Mouse (Mus musculus) left cerebral cortex, postnatal 4 days (tissue): ENCODE measurements around the gene Trappc6b. TPM values are rescaled to one million over a fixed set of nuclear protein-coding genes. Genes with fewer than 3 reads are reported as not detected.
"Not testable (repeated sequence)": the region's sequence is repeated elsewhere in the genome, so short reads cannot be mapped to it uniquely, and the experiment has no call there.

Experiments
- DNase-seq: peaks from one replicate; pipeline ENCODE4 v3.0.0-alpha.2; 2022
- intact Hi-C: fragments of 180-260 bp; cut with DNase I; formaldehyde crosslinking; loops from one replicate; pipeline ENCODE4 v1.15.1; 2025
- total RNA-seq, 2 experiments: library from RNA; stranded (reverse); gene quantifications; 2 replicates each; pipeline ENCODE4 v1.2.3; 2021

Gene Trappc6b
- total RNA-seq, result 10 to 100 TPM; 93.2 to 99.6 TPM

DNA sequence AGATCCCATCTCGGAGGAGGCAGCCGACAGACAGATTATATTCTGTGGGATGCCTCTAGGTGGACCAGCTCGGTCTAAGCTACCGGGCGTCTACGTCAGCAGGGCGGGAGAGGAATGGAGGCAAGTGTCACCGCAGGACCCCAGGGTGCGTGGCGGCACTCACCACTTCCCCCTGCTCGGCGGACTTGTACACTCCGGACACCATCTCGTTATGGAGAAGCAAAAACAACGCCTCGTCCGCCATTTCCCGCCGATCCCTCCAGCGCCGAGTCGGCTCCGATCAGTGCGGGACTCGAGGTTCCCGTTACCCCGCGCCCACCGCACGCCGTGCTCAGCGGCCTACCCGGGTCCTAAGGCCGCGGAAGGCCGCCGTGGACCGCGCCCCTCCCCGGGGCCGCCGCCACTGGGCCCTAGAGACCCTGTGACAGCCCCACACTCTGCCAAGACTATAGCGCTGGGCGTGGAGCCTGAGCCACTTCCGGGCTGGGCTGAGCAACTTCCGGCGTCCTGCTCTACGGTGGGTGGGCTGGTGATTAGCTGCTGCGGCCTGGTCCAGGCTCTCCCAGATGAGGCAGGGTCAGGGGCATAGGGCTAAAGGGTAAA lies at the start of gene Trappc6b:
Gene Trappc6b, minus strand, starts transcription at position 480 of the 603 bp plus-strand sequence.
- intact Hi-C loops, result no loop called here
- peak; percentile 85 for DNase-seq

DNA sequence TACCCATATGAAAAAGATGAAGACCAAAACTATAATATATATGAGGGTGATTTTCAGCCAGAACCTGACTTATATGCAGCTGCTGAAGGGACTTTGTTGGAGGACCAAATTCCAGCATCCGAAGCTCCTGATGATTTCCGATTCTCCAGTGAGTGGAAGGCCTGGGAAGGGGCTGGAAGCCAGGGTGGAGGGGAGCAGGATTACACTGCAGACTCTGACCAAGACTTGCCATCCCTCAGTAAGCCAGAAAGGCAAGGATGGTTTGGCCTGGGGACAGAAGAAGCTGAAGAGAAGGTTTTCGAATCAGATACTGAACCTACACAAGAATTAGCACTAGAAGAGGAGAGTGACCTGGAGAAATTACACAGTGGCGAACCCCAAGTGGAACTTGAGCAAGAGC lies 46.7 kb upstream of the Trappc6b start:
- no peak for DNase-seq
- intact Hi-C loops, result no loop called here

DNA sequence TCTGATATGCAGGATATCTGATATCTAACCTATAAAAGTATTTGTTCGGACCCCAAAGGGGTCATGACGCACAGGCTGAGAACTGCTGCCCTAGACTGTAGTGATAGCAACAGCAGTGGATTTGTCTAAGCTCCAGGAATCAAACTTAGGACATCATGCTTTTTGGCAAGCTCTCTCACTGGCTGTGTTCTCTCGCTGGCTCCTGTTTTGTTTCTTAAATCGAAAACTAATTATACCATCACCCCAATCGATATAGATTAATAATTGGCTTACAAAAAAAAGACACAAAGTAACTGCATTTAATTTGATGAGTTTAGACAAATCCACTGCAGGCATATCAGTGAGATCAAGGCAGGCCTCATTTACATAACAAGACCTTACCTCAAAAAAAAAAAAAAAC lies 45.2 kb upstream of the Trappc6b start:
- no peak for DNase-seq
- intact Hi-C loops, result no loop called here

DNA sequence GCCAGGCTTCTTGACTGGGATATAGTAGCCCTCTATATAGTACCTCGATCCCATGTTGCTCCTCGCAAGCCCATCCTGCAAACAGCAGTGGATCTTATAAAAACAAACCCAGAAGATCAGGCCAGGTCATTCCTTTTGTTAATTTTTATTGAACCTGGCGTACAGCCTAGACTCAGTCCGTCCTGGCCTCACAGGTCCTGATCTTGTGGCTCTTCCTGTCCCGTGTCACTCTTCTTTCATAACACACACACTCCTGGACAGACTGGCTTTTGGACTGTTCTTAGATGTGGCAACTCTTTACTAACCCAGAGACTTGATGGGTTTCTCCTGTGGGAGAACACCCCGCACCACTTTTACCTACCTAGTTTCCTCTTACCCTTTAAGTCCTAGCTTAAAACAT lies 44.6 kb upstream of the Trappc6b start:
- no peak for DNase-seq
- intact Hi-C loops, result no loop called here

DNA sequence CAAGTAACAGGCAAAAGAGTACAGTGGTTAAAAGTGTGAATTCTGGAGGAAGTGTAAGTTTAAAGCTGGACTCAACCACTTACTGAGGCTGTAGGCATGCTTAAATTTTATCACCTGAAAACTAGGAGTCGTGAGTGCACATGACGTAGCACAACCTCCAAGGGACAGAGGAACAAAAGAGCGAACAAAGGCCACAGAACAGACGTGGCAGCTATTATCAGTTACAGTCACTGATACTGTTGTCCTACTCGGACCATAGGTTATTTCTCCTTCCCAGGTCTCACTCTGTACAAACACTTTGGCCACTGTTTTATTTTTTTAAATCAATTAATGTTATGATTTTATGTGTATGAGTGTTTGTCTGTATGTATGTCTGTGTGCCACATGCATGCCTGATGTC lies 43.5 kb upstream of the Trappc6b start:
- intact Hi-C loops, result no loop called here
- no peak for DNase-seq

DNA sequence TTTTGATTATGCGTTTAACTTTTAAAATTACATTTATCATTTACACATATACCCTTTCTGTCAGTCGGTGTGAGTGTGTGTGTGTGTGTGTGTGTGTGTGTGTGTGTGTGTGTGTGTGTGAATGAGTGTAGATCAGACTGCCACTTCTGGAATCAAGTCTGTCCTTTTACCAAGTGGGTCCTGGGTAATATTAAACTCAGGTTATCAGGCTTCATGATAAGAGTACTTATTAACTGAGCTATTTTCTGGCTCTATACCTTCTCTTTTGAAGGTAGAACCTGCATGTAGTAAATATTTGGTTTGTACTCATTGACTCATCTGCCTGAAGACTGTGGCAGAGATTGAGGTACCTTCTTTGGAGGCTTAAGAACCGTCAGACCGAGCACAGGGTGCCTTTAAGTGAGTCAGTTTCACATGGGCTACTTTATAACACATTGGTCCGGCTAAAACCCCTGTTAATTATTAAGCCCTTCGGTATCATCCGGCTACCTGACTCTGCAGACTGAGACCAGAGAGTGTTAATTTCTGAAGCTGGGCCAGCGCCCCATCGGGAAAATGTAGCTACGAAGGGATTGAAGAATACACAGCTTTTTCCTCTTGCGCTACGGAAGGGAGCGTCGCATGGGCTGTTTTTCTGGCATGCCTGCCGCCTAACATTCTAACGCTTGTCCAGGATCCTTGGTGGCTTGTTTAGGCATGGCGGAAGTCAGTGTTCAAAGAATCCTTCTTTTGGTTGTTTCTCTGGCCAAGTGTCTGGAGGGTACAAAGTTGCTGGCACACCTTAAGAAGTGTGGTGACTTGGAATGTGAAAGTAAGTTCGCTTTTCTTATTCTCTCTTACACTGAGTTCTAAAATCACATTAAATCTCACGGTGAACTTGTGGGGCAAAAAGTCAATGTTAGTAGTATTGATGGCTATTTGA lies 34.1 kb upstream of the Trappc6b start, which contains the start of gene Mia2:
Gene Mia2, plus strand, starts transcription at position 696 of the 922 bp plus-strand sequence.
- intact Hi-C loops, result no loop called here
- no peak for DNase-seq

DNA sequence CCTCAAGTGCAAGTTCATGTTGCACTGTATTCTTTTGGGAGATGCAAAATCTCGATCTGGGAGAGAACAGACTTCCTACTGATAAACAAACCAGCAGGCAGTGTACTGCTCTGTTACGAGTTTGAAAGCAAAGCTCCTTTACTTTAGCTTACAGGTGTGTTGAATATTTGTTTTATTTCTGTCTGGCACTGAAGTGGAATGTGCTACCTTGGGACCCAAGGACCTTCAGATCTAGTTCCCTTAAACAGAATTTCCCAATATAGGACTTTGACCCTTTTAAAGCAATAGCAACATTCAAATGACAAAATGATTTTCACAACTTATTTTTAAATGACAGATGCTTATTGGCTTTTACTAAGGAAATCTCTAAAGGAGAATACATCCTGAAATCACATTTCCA lies 32.3 kb upstream of the Trappc6b start:
- intact Hi-C loops, result no loop called here

DNA sequence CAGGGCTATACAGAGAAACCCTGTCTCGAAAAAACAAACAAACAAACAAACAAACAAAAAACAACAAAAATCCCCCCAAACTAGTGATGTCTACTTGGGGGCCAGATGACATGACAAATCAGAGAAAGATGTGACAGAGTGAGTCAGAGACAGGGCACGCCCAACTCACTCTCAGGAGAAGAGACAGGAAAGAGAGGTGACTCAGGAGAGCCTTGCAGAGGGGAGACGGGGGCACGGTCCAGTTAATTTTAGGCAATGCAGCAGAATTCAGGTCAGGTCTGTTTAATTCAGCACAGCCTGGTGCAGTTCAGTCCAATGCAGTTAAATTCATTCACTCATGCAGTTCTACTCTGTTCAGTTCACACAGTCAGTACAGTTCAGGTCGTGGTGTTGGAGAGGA lies 24.9 kb upstream of the Trappc6b start:
- DNase-seq, result no peak
- intact Hi-C loops, result no loop called here

More for the DNA sequence above, 32.3 kb upstream of the Trappc6b start:
- DNase-seq, result no peak

DNA sequence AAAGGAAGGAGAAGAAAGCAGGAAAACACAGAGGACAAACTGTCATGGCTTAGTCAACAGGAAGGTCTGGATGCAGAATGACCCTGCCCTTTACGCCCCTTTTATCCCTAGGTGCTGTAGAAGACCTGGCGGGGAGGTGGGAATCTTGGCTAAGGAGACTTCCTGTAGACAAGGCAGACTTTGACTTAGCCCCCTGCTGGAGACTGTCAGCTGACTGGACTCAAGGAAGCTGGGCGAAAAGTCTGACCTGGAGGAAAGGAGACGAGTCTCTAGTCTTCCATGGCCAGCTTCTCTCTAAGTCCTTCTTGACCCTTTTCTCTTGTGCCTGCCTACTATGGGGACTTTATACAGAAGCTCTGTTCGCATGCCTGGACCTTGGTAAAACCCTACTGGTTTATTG lies 23.2 kb upstream of the Trappc6b start:
- intact Hi-C loops, result no loop called here
- no peak for DNase-seq

DNA sequence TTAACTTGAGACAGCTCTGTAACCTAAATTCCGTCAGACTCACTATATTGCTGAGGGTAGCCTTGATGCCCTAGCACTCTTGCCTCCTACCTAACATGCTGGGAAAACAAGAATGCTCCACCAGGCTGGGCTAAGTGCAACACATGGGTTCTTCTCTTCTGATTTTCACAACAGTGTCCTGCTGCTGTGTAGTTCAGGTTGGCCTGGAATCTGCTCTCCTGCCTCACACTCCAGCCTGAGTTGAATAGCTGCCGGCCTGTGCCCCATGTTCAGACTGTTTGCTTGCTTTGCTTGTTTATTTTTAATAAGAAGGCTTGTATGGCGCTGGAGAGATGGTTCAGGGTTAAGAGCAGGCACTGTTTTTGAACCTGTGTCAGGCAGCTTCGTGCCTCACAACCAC lies 19.2 kb upstream of the Trappc6b start:
- DNase-seq, result no peak

DNA sequence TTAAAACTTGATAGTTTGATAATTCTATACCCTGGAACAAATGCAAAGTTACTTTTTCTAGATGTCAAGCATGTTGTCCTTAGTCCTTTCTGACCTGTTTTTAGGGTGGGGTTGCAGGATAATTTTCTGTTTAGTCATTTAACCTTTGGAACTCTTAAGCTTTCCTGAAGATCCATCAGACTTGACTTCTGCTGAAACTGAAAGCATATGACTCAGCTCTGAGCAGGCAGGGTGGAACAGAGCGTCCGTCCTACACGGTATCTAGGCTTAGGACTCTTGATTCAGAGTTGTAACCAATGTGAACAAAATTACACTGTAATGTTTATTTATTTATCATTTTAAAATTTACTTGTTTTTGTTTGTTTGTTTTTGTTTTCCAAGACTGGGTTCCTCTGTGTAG lies 16.6 kb upstream of the Trappc6b start:
- intact Hi-C loops, result no loop called here
- no peak for DNase-seq

More for the DNA sequence above, 19.2 kb upstream of the Trappc6b start:
- intact Hi-C loops, result no loop called here

DNA sequence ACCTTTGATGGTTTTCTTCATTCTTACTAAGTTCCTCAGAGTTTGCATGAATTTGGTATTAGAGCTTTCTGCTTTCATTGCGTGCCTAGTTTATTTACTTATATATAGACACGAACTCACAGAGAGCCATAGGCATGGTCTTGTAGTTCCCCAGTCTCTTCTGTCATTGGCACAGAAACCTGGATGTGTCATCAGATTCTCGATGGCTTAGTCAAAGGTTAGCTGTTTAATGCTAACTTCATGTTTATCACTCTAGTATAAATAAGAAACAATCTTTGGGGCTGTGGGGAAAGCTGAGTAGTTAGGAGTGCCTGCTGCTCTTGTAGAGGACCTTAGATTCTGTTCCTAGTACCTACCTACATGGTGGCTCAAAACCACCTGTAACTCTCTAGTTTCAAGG lies 15.7 kb upstream of the Trappc6b start:
- no peak for DNase-seq
- intact Hi-C loops, result no loop called here

DNA sequence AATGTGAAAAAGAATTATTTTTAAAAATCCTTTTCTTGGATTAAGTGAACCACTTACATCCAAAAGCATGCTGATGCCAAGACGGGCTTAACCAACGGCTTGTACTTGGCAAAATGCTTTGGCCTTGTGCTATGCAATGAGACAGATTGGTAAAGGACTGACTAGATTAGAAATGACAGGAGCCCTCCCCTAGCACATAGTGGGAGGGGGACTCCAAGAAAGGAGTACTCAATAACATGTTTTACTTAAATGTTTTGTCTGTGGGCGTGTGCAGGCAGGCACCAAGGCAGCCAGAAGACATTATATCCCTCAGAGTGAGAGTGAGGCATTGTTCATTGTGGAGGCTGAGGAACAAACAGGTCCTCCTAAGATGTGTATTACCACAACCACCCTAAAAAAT lies 12.8 kb upstream of the Trappc6b start:
- intact Hi-C loops, result no loop called here
- DNase-seq, result no peak

DNA sequence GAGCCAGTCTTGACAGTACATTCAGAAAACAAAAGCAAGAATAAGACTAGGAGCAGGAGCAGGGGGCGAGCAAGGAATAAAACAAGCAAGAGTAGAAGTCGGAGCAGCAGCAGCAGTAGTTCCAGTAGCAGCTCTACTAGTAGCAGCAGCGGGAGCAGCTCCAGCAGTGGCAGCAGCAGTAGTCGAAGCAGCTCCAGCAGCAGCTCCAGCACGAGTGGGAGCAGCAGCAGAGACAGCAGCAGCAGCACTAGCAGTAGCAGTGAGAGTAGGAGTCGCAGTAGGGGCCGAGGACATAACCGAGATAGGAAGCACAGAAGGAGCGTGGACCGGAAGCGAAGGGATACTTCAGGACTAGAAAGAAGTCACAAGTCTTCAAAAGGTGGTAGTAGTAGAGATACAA lies 11.0 kb upstream of the Trappc6b start:
- DNase-seq, result no peak
- intact Hi-C loops, result no loop called here

DNA sequence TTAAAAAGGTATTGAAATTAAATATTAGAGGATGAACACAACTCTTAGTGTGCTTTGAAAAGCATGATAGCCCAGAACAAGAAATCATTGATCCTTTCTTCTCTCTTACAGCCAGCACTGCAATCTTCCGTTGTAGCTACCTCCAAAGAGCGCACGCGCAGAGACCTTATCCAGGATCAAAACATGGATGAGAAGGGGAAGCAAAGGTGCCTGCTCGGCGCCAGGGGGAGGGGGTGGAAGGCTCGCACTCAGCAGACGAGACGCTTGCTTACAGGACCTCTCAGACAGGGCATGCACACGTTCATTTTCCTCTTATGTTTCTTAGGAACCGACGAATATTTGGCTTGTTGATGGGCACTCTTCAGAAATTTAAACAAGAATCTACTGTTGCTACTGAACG lies 7.5 kb upstream of the Trappc6b start:
- intact Hi-C loops, result no loop called here

DNA sequence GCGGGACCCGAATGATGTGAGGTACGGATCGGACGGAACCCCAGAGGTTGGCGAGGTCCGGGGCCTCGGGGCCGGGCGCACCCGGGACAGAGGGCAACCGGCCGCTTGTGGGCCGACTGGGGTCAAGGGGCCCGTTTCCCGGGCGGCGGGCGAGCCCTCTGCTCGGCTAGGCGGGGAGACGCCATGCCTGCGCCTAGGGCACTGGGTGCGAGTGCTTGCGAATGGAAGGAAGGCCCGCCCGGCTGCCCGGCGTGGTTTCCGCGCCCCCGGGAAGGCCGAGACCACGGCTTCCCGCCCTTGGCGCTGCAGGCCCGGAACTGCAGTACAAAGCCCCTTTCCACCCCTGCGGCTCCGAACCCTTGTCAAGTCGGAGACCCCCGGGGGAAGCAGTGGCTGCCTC lies 5.8 kb upstream of the Trappc6b start:
- intact Hi-C loops, result no loop called here
- DNase-seq, result no peak

More for the DNA sequence above, 7.5 kb upstream of the Trappc6b start:
- DNase-seq, result no peak

DNA sequence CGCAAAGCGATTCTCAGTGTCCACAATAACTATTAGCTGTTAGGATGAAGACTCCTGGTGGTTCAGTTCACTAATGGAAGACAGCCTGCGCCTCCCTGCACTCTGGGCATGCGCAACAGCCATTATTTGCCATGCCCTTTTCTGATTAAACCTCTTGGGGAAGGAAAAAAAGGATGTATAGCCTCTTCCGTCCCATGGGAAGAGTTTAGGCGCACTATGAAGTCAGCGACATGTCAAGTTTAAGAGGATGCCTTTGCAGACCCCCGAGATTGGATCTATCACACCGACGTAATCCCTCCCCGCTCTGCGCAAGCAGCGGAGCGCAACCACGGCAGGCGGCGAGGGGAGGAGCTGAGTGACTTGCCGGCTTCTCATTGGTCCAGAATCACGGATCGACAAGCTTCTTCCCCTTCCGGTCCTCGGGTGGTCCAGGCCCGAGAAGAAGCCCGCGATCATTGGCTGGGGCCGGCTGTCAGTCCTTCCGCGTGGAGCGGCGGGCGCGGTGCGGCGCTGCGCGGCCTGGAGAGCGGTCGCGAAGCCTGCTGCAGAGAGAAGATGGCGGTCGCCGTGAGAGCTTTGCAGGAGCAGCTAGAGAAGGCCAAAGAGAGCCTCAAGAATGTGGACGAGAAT lies 5.3 kb upstream of the Trappc6b start, which contains the start of gene Pnn:
Gene Pnn, plus strand, starts transcription at position 437 of the 630 bp plus-strand sequence.
- intact Hi-C loops, result no loop called here
- DNase-seq, result peak; percentile 96

DNA sequence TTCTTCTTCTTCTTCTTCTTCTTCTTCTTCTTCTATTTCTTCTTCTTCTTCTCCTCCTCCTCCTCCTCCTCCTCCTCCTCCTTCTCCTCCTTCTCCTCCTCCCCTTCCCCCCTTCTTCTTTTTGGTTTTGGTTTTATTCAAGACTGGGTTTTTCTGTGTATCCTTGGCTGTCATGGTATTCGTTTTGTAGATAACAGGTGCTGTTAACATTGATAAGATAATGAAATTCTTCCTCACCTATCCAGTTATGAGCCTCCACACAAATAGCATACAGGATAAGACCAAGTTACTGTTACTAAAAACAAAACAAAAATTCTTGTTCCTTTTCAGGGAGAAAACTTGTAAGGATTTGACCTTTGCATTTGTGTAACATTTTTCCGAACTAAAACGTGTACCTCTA lies 4.5 kb upstream of the Trappc6b start:
- DNase-seq, result no peak
- intact Hi-C loops, result no loop called here

DNA sequence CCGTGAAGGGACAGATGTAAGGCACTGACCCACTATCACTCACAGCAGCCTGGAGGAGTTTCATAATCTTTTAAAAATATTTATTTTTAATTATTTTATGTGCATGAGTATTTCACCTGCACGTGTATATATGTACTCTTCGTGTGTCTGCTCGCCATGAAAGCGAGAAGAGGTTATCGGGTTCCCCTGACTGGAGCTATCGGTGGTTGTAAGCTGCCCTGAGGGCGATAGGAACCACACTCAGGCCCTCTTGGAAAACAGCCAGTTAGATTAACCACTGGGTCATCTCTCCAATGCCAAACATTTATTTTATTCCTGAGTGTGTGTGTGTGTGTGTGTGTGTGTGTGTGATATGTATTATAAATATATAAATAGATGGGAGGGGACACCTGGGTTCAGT lies 3.6 kb upstream of the Trappc6b start:
- no peak for DNase-seq
- intact Hi-C loops, result no loop called here

DNA sequence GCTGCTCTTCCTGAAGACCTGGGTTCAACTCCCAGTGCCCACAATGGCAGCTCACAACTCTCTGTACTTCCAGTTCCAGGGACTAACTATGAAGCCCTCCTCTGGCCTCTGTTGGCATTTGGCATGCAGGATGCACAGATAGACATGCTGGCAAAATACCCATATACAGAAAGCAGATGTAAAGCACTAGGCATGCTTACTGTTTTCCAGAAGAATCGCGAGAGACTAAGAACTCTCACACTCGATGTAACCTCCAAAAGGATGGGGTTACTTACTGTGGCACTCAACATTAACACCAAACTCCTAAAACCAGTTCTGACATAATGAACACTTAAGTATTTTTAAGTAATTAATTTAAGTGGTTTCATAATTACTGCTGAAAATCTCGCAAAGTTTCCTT lies 950 bp downstream of the Trappc6b start:
- no peak for DNase-seq
- intact Hi-C loops, result no loop called here

DNA sequence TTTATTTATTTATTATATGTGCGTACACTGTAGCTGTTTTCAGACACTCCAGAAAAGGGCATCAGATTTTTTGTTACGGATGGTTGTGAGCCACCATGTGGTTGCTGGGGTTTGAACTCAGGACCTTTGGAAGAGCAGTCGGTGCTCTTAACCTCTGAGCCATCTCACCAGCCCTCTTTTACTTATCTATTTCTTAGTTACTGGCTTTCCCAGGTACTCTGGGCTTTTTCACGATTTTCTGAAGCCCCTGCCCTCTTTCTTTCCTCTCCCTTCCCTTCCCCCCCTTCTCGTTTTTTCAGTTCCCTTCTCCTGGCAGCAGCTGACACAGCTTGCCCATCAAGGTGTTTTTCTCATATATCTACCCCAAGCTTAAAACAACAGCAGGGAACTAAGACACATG lies 3.0 kb downstream of the Trappc6b start:
- DNase-seq, intact Hi-C loops: not testable (repeated sequence)

DNA sequence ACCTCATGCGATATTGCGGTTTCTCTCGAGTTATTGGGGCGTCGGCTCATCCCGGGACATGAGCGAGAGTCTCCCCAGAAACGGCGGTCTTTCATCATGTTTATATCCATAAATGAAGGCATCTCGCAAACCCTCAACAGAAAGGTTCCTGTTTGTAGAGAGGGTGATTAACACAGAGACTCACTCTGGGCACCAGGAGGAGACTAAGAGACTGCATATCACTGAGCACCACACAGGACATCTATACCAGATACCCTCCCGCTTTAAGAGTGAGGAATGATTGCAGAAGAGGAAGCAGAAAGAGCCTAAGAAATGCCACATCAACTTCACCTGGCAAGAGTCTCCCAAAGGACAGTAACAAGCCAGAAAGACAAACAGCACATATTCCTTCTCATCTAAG lies 5.0 kb downstream of the Trappc6b start:
- intact Hi-C loops, result no loop called here

More for the DNA sequence above, 5.0 kb downstream of the Trappc6b start:
- DNase-seq, result no peak
